Mouse (Mus musculus) brain, embryonic 14.5 days (tissue): ENCODE results near the gene Pih1d1.

Experiments
- CTCF ChIP-seq: fragments of 200-500 bp; IDR thresholded peaks from 2 replicates; pipeline ENCODE4 v1.5.1; 2012; ENCODE audit warnings: inconsistent platforms, mild to moderate bottlenecking, moderate library complexity, borderline replicate concordance; ENCODE audit not compliant: insufficient read depth, insufficient read length; ENCODE audit errors: extremely low read depth
- POLR2A ChIP-seq: fragments of 200-500 bp; IDR thresholded peaks from 2 replicates; pipeline ENCODE4 v1.6.1; 2012; ENCODE audit warnings: mild to moderate bottlenecking, inconsistent platforms, borderline replicate concordance; ENCODE audit not compliant: poor library complexity, insufficient read depth, insufficient read length, severe bottlenecking; ENCODE audit errors: extremely low read depth

DNA sequence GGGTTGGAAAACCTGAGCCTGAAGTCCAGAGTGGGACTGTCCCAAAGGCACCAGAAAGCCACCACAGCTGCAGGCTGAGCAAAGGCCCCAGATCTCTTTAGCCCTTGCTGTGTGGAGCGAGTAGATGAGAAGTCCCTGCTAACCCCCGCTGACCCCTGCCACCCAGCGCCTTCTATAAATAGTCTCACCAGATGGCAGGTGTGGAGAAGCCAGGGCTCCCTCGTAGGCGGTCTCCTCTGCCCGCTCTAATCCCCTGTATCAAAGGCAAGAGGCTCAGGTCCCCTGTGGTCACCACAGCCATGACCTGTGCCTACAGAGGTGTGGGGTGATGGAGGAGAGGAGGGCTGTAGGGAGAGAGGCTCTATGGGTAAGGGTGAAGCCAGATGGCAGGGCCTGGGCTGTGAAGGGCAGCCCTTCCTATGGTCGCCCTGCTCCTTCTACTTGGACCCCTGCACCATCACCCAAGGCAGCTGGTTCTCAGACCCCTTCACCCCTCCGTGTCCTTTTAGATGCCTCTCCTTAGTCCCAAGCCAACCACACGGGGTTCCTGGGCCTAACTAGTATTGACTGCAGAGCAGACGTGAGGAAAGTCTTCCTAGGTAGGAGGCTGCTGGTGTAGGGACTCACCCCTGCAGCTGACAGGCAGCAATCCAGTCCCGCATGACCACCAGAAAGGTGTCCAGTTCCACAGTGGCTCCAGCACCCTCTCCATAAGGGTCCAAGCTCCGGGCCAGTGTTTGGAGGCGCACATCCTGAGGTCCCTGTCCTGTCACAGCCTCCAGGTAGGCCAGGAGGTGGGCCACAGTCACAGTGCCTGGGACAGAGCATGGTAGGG, 41.5 kb downstream of the Pih1d1 start:
- TF ChIP-seq CTCF (no peak), POLR2A (no peak)
